Mouse (Mus musculus): Measurements from ENCODE around the gene Spryd3. TPM values are rescaled to one million over a fixed set of nuclear protein-coding genes. Genes with fewer than 3 reads are reported as not detected.
A peak's percentile ranks its signal among the peaks of the same experiment; 100 is the strongest.

Spryd3 gene
- total RNA-seq, 2 experiments from 2014 or later, result 7.1 to 7.9 TPM

DNA sequence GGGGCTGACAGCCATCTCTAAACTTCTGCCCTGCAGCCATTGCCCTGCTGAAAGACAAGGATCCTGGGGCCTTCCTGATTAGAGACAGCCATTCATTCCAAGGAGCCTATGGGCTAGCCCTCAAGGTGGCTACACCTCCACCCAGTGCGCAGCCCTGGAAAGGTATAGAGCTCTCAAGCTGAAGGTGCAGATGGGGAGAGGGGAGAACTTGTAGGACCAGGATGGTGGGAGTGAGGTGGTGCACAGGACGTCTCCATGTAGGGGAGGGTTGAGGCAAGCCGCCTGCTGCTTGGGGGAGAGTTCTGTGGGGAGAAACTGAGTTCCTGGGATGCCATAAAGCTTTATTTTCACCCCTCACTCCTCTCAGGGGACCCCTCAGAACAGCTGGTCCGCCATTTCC is 22.4 kb downstream of the Spryd3 start:
- no peak for DNase-seq

DNA sequence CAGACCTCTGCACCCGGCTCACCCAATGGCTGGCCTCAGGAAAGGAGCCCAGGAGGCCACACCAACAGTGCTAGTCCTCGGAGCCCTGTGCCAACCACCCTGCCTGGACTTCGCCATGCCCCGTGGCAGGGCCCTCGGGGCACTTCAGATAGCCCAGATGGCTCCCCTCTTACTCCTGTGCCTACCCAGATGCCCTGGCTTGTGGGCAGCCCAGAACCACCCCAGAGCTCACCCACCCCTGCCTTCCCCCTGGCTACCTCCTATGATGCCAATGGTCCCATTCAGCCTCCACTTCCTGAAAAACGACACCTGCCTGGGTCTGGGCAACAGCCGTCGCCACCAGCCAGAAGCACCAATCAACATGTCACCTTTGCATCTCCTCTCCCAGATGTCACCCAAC is 23.2 kb downstream of the Spryd3 start:
- no peak for DNase-seq

DNA sequence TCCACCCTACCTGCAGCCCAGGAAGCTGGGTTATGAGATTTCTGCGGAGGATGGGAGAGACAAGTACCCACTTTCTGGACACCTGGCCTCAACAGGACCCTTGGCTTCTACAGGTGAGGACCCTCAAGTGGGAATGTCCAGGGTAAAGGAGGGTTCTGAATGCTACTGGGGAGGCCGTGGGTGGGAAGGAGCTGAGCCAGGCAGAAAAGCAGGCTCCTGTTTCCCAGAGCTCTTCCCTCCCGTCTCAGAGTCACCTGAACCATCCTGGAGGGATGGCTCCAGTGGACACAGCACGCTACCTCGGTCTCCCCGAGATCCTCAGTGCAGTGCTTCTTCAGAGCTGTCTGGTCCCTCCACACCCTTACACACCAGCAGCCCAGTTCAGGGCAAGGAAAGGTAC is 23.9 kb downstream of the Spryd3 start:
- DNase-seq, result no peak

DNA sequence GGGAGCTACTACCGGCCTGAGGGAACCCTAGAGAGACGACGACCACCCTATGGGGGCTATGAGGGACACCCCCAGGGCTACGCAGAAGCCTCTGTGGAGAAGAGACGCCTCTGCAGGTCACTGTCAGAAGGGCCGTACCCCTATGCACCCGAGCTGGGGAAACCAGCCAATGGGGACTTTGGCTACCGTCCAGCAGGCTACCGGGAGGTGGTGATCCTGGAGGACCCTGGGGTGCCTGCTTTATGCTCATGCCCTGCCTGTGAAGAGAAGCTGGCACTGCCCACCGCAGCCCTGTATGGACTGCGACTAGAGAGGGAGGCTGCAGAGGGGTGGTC is 24.6 kb downstream of the Spryd3 start:
- DNase-seq, result no peak

DNA sequence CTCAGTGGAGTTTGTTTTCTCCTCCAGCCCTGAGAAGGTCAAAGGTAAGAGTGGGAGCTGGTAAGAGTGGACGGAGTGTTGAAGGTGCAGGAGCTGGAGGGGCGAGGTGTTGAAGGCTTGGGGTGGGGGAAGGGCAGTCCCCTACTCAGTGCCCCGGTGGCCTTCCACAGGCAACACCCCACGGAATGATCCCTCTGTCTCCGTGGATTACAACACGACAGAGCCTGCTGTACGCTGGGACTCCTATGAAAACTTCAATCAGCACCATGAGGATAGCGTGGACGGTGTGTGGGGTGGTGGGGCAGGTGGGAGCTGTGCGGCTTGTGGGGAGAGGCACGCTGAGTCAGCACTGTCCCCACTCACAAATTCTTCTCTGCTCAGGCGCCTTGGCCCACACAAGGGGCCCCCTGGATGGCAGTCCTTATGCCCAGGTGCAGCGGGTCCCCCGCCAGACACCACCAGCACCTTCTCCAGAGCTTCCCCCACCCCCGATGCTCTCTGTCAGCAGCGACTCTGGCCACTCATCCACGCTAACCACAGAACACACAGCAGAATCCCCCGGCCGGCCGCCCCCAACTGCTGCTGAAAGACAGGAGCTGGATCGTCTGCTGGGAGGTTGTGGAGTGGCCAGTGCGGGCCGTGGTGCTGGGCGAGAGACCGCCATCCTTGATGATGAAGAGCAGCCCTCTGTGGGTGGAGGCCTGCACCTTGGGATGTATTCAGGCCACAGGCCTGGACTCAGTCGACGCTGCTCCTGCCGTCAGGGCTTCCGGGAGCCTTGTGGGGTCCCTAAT is 25.1 kb downstream of the Spryd3 start:
- DNase-seq, result no peak

DNA sequence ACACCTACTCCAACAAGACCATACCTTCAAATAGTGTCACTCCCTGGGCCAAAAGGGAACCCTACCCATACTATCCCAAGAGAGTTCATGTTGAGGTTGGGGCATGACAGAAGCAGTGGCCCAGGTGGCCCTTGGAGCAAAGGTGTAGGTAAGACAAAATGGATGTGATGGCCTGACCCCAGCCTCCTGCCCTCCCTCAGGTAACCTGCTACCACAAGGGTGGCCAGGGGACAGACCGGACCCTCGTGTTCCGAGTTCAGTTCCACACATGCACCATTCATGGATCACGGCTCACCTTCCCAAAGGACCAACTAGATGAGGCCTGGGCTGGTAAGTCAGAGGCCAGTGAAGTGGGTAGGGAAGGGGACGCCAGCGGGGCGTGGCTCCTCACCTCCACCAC is 25.8 kb downstream of the Spryd3 start:
- DNase-seq, result no peak

DNA sequence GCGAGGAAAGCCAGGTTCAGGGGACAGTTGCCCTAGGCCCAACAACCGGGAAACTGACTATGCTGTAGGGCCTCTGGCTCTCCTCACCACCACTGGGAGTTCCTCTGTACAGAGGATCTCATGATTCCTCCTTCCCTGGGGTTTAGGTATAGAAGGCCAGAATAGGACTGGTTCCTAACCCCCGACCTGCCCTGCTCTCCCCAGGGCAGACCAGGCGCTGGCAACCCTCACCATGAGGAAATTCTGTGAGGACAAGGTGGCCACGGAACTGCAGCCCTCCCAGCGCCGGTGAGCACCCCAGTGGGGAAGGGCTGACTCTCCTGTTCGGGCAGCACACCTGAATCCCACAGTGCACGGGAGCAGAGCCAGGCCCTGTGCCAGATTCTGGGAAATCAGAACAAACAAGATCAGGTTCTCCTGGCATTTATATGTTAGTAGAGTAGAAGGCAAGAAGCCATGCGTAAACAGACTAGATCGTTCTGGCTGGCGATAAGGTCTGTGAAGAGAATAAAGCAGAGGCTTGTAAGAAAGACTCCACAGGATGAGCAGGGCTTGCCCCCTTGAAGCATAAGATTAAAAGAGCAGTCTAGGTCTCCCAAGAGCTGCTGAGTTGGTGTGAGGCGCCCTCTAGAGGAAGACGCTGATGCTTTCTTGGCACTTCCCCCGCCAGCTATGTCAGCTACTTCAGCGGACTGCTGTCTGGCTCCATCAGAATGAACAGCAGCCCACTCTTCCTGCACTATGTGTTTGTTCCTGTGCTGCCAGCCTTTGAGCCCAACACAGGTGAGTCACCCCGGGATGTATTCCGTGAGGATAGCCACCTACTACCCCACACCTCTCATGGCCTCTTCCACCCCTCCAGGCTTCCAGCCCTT is 27.1 kb downstream of the Spryd3 start:
- peak; percentile 72 for DNase-seq

DNA sequence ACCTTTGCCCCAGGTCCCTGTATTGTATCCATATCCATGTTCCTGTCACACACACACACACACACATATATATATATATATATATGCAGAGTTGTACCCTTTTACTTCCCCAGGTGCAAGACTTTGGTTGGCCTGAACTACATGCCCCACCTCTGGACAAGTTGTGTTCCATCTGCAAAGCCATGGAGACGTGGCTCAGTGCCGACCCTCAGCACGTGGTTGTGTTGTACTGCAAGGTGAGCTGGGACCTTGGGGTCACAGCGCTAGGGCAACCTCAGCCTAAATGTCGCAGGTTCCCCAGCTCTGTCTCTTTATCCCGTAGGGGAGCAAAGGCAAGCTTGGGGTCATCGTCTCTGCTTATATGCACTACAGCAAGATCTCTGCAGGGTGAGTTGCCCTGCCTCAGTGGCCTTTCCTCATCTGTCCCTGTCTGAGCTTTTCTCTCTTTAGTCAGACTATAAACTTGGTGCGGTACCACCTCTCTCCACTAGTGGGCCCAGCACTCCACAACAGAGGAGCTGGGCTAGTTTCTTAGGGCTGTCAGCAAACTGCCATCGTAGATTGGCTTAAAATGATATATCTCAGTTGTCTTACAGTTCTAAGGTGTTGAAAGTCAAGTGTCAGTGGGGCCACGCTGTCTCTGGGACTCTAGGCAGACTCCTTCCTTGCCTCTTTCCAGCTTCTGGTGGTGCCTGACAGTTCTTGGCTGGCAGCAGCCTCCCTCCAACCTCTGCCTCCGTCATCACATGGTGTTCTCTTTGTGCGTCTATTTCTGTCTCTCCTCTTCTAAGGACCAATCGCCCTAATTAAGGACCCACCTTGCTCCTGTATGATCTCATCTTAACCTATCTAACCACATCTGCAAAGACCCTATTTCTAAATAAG is 28.1 kb downstream of the Spryd3 start:
- peak; percentile 37 for DNase-seq

DNA sequence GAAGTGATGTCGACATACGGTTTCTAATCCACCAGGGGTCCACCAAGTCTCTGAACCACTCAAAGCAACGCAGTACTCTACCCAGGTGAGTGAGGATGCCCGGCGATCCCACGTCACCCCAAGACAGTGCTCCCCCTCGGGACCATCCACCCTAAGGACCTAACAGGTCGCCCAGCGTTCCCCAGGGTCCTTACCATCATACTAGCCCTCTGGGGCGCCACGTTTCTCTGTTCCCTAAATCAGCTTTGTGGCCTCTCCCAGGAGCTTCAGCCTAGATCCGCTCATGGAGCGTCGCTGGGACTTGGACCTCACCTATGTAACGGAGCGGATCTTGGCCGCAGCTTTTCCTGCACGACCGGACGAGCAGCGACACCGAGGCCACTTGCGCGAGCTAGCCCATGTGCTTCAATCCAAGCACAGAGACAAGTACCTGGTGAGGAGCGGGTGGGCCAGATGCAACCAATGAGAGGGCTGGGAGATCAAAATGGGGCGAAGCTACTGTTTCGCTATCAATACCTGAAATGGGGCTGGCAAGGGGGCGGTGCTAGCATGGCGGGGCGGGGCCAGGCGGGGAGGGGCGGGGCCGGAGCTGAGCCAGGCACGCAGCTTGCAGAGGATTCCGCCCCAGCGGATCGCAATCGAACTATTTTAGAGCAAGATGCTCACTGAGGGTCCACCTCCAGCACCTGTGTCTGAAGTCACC is 29.1 kb downstream of the Spryd3 start:
- DNase-seq, result peak; percentile 35

DNA sequence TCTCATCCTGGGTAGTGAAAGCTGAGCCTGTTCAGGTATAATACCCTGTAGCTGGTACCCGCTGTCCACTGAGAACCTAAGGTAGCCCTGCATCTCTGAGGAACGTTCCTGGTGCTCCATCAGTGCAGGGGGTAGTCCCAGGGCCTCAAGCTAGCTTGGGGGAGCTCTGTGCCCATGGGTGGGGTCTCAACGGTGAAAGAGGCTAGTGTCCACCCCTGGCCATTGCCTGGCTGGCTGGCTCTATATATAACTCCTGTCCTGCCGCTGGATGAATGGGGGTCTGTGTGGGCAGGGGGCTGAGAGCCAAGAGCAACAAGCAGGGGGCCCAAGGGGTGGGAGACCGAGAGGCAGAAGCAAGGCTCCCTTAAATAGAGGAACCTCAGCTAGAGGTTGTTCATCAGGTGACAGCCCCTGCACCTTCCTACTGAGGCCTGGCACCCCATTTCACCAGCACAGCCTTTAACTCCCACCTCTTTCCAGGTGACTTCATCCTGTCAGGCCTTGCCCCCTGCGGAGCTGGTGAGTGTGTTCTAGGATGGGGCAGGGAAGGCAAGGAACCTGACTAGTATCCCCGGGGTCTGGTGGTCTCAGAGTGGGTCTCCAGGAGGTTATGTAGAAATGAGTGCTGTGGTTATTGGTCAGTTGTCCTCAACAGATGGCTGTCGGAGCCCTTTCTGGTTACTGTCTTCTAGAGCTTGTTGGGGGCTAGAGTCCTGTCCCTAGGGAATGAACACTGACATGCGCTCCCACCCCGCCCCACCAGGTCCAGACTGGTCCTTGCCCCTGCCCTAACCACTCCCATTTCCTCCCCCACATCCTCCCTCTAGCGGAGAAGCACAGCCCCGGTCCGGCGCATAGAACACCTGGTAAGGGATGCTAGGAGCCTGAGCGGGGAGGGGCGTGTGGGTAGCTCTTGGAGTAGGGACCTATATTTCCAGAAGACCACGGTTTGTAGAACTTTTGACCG is 30.0 kb downstream of the Spryd3 start:
- peak; percentile 62 for DNase-seq

DNA sequence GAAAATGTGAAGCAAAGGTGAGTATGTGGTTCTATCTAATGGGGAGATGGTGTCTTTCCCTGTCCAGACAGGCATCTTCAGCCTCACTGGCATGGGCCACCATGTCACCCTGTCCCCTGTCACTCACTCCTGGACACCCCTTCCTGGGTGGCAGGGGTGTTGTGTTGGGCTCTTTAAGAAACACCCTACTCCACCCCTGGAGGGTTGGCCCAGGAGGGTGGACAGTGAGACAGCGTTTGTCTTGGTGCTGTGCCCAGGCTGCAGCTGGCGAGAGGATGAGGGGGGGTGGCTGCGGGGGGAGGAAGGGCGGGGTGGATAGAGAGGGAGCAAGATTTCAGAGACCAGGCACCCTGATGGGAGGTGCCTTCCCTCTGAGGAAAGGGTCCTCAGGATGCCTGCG is 30.7 kb downstream of the Spryd3 start:
- DNase-seq, result peak; percentile 88

DNA sequence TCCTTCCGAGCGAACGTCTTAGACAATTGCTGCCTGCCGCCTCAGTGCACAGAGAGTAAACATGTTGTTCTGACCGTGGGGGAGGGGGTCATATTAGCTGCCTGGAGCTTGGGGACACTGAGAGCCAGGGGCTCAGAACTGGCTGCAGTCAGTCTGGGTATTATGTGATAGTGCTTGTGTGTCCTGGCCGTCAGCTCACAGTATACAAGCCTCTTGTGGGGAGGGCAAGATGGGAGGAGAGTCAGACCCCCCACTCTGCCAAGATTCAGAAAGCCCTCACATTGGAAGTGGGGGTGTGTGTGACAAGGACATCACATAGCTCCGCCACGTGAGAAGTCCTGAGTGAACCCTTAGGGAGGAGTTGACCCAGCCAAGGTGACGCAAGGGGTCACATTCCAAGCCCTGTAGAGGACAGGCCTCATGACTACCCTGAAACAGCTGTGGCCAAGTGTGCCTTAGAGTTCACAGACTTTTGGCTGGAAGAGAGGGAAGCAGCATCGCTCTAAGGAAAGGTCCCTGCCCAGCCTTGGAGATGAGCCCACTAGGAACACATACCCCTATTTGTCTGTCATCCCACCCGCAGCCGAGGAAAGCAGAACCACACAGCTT is 32.0 kb downstream of the Spryd3 start:
- DNase-seq, result peak; percentile 91

DNA sequence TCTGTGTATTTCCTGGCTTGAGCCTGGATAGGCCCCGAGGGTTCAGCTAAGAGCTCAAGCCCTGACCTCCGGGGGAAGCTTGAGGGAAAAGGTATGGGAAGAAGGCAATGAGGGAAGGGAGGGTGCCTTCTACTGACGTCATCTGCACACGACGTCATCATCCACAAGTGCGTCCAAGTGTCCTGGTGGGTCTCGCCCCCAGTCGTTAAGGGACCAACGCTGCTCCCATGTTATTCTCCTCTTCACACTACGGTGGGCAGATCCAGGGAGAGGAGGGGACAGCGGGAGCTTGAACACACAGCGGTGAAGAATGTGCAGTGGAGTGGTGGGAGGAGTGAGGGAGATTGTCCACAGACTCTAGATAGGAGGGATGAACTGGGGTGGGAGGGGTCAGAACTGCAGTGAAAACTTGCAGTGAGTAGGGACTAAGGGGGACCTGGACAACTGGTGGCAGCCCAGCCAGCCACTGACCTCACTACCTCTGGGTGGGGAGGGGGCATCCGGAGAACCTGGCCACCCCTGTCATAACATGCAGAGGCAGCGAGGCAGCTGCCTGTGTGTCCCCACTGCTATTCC is 32.6 kb downstream of the Spryd3 start:
- DNase-seq, result peak; percentile 76

DNA sequence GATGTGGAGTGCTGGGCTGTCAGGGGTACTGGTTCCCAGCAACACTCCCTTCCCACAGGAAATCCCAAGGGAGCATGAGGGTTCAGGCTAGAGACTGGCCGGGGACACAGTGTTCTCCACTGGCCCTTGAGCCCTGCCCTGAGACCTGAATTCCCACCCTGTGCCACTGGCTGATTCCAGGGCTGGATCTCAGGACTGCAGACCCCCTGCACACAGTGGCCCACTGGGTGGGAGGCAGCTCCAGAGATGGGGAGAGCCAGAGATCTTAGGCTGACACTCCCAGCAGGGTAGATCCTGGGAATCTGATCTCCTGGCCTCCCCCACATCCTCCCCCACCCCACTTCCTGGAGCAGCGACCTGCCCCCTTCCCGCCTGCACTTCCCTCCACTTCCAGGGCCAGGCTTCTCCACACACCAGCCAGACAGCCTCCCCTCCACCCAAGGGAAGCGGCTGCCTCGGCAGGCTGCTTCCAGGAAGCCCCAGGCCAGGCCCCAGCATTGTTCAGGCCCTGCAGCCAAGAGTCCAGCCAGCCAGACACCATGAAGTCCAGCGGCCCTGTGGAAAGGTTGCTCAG is 33.4 kb downstream of the Spryd3 start:
- DNase-seq, result peak; percentile 85

DNA sequence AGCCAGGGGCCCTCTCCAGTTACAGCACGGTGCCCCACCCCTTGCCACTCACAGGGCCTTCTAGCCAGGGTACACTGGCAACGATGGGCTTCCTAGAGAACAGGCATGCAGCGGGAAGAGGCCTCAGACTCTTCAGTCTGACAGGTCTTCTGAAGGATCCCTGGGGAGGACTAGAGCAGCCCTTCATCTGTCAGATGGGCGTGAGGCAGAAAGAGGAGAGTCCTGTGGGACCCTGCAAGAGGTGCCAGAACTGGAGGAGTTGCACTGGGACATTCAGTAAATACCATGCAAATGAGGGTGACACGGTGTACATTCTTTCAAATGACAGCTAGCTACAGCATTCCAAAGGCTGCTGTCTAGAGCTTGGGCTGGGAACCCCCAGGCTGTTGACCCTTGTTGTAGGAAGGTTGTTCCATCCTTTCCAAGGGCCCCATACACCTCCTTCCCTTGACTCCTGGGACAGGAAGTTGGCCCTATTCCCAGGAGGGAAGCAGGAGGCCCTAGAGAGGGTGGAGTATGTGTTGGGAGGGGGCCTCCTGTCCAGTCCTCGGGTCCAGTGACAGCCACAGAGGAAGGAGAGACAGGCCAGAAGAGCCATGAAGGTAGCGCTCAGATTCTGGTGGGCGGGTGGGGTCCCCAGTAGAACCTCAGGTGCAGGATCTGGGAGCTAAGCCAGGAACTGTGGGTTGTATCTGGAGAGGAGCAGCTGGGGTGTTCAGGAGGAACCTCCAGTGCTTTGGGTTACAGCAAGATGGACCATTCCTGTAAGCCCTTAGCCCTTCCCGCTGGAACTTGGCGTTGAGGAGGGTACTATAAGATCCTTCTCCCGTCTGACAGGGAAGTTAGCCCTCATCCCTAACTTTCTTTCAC is 34.1 kb downstream of the Spryd3 start:
- peak; percentile 76 for DNase-seq

DNA sequence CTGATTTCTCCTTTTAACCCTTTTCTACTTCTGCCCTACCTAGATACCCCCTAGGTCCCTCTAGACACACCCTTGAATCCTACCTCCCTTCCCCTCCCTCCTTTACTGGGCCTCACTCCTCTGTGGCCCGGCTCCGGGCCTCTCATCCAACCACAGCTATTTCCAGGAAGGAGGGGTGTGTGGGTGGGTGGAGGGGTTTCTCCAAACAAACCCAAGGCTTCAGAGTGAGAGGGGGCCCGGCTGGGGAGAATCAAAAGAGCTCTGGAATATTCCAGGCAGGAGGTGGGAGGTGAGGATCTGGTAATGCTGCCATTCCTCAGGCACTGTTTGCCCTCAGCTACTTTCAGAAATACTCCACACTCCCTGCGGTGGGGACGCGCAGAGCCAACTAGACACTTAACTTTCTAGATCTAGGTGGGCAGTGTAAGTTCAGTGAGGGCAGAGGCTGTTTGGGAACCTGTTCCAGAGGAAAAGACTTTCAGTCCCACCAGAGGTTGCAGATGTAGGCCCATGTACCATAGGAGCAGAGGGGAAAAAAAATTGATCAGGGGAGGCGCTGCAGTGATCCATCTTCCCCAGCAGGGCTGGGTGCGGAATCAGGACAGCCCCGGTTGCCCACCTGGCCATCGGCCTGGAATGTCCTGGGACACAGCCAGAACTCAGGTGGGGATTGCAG is 34.9 kb downstream of the Spryd3 start:
- peak; percentile 55 for DNase-seq

DNA sequence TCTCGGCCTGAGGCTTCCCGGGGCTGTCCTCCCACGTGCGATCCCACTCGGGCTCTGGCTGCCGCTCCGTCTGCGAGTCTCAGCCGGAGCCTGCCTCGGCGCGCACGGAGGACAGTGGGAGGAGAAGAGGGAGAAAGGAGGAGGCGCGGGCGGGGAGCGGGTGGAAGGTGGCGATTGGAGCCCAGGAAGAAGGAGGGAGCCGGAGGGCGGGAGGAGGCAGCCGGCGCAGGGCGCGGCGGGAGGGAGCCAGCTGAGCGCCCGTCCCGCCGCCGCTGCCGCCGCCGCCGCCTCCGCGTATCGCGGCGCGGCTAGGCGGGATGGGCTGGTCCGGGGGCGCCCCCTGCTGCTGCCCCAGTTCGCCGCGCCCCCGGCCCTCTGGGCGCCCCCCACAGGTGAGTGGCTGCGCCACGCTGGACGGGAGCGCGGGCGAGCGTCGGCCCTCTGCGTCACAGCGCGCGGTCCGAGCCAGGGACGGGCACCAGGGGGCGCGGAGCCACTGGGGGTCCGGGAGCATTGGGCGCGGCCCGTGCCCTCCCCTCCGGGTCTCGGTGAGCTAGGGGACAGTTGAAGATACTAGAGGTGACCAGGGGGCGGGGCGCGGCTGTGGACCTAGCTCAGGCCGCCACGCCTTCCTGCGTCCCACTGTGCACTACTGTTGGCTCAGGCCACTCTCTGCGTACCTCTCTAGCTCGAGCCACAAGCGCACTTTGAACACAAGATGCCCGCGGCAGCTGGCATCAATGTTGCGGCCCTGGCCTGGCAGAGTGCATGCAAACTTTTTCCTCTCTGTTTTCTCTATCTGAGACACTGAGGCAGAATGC is 35.7 kb downstream of the Spryd3 start, which contains the start of gene Tns2:
Tns2 (plus strand) TSS at position 253 of the 821 bp plus-strand sequence.
- peak; percentile 88 for DNase-seq
